Mouse (Mus musculus): ENCODE results near the gene Nadk. TPM values are rescaled to one million over a fixed set of nuclear protein-coding genes. Genes with fewer than 3 reads are reported as not detected.
"Not testable (repeated sequence)": the region's sequence is repeated elsewhere in the genome, so short reads cannot be mapped to it uniquely, and the experiment has no call there.

The Nadk gene
- polyA plus RNA-seq, 1 experiment = 116 TPM

DNA sequence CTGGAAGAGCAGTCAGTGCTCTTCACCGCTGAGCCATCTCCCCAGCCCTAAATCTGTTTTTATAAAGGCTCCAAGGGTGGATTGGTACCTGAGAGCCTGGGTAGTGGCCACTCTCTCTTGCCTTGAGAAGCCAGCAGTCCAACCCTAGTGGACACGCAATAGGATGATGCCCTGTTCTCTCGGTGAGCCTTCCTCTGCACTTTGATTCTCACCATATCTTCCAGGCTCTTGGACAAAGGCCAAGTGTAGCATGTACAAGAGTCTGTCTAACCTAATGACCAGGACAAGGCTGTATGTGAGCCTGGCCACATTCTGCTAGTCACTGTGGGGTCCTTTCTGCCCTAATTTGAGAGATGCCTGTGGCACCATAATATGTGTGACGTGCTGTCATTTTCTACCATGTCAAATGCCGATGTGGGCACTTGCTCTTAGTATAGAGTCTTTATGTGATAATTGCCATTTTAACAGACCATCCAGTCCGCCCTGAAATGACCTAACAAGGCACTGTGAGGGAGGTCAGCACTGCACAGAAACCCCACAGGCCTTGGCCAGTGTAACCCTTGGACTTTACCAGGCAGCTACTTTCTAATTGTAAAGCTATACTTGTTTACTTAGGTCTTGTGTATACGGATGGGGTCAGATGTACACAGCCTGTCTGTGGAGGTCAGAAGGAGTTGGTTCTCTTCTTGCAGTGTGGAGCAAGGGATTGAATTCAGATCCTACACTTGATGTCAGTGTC lies 6.6 kb downstream of the Nadk start:
- H3K27ac ChIP-seq (ENCODE audit: insufficient read depth, low read length) = no peak overlapping the region
- no peak overlapping the region for H3K4me3 ChIP-seq (ENCODE audit: insufficient read depth, low read length)
- peaks cover 13% of the 10 kb centered on the region for H3K4me1 ChIP-seq (ENCODE audit: control insufficient read depth, insufficient read depth, low read length)
- TF ChIP-seq CTCF (IDR thresholded peaks at IDR 0.05; ENCODE audit: borderline replicate concordance, insufficient read depth, low read length) (no peak), POLR2A (IDR thresholded peaks at IDR 0.05; ENCODE audit: low read depth, low read length) (no peak)

DNA sequence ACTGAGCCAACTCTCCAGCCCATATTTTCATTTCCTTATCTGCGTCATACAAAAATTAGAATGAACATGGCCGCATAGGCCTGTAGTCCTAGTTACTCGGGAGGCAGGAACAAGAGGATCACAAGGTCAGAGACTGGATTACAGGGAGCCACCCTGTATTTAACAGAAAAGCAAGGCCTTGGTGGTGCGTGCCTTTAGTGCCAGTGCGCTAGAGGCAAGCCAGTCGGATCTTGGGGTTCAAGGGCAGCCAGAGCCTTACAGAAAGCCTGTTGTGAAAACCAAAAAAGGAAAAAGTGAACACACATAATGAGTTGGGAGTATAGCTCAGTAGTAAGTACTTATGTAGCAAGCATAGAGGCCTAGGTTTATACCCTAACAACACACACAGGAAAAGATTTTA lies 7.6 kb downstream of the Nadk start:
- no peak overlapping the region for H3K4me3 ChIP-seq (ENCODE audit: insufficient read depth, low read length)
- H3K27ac ChIP-seq (ENCODE audit: insufficient read depth, low read length) = no peak overlapping the region
- H3K4me1 ChIP-seq (ENCODE audit: control insufficient read depth, insufficient read depth, low read length) = peaks cover 13% of the 10 kb centered on the region
- TF ChIP-seq CTCF (IDR thresholded peaks at IDR 0.05; ENCODE audit: borderline replicate concordance, insufficient read depth, low read length) = no peak
- no peak for TF ChIP-seq POLR2A (IDR thresholded peaks at IDR 0.05; ENCODE audit: low read depth, low read length)

DNA sequence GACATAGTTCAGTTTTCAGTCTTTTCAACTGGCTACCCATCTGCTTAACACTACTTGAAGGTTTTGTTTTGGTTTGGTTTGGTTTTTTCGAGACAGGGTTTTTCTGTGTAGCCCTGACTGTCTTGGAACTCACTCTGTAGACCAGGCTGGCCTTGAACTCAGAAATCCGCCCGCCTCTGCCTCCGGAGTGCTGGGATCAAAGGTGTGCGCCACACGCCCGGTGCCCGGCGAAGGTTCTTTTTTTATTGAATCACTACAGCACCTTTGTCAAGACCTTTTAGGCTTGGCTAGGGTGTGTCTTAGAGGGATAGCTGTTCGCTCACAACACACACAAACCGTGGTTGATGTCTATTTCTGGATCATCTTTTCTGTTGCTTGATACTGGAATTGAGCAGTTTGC lies 8.1 kb downstream of the Nadk start:
- not testable (repeated sequence) for H3K27ac ChIP-seq (ENCODE audit: insufficient read depth, low read length); H3K4me3 ChIP-seq (ENCODE audit: insufficient read depth, low read length)
- H3K4me1 ChIP-seq (ENCODE audit: control insufficient read depth, insufficient read depth, low read length) = peaks cover 13% of the 10 kb centered on the region

DNA sequence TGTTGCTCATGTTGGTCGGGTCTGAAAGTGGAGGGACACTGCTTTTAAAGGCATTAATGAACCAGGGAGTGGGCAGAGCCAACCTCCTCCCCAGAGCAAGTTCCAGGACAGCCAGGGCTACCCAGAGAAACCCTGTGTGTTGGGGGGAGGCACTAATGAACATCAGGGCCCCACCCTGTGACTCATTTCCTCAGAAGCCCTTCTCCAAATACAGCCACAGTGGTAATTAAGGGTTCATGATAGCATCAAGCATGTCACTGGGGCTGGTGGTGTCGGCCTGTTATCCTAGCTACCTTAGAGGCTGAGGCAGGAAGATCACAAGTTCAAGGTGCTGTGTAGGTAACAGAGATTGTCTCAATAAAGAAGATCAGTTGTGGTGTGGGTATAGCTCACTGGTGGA lies 9.3 kb downstream of the Nadk start:
- Histone ChIP-seq H3K27ac (ENCODE audit: insufficient read depth, low read length) (peak overlapping the region; percentile 56; the same call in 1 of the 2 replicates), H3K4me3 (ENCODE audit: insufficient read depth, low read length) (no peak overlapping the region), H3K4me1 (ENCODE audit: control insufficient read depth, insufficient read depth, low read length) (peaks cover 10% of the 10 kb centered on the region)
- TF ChIP-seq POLR2A (IDR thresholded peaks at IDR 0.05; ENCODE audit: low read depth, low read length) = no peak
- TF ChIP-seq CTCF (IDR thresholded peaks at IDR 0.05; ENCODE audit: borderline replicate concordance, insufficient read depth, low read length) = no peak

DNA sequence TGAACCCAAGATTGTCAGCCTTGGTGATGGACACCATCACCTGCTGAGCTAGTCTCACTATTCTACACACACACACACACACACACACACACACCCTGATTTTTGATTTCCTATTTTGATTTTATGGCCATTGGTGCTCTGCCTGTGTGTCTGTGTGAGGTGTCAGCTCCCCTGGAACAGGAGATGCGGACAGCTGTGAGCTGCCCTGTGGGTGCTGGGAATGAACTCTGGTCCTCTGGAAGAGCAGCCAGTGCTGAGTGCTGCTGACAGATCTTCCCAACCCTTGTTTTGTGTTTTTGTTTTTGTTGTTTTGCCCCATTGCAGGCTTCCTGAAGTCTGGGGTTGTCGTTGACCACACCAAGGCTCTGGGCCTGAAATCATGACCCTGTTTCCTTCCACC lies 11.0 kb downstream of the Nadk start:
- Histone ChIP-seq H3K4me1 (ENCODE audit: control insufficient read depth, insufficient read depth, low read length) (peaks cover 10% of the 10 kb centered on the region), H3K4me3 (ENCODE audit: insufficient read depth, low read length) (no peak overlapping the region), H3K27ac (ENCODE audit: insufficient read depth, low read length) (no peak overlapping the region)
- TF ChIP-seq CTCF (IDR thresholded peaks at IDR 0.05; ENCODE audit: borderline replicate concordance, insufficient read depth, low read length) (no peak), POLR2A (IDR thresholded peaks at IDR 0.05; ENCODE audit: low read depth, low read length) (no peak)

DNA sequence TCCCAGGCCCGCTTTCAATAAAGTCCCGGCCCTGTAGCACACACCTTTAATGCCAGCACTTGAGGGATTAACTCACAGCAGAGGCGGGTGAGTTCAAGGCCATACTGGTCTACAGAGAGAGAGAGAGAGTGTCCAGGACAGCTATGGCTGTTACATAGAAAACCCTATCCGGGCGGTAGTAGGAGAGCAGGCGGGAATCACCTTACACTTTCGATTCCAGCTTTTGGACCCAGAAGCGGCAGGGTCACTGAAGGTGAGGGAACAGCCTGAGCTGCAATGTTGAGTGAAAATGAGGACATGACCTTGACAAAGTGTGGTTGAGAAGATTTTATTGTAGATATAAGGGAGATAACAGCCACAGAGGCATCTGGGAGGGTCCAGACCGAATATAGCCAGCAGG lies 11.7 kb downstream of the Nadk start:
- H3K4me1 ChIP-seq (ENCODE audit: control insufficient read depth, insufficient read depth, low read length) = peaks cover 10% of the 10 kb centered on the region
- H3K4me3 ChIP-seq (ENCODE audit: insufficient read depth, low read length) = no peak overlapping the region
- no peak for TF ChIP-seq POLR2A (IDR thresholded peaks at IDR 0.05; ENCODE audit: low read depth, low read length)
- no peak for TF ChIP-seq CTCF (IDR thresholded peaks at IDR 0.05; ENCODE audit: borderline replicate concordance, insufficient read depth, low read length)
- no peak overlapping the region for H3K27ac ChIP-seq (ENCODE audit: insufficient read depth, low read length)

DNA sequence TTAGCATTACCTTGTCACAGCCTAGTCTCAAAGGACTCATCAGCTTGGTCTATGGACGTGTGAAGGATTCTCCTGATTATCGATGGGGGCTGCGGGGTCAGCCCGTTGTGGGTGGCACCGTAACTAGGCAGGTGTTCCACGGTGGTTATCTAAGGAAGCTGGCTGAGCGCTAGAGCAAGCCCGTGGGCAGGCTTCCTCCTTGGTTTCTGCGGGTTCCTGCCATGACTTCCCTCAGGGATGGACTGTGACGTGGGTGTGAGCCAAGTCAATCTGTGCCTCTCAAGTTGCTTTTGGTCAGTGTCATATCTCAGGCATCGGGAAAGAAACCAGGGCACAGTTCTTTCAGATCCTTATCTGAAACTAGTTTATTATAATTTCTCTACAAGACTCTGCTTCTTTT lies 12.8 kb downstream of the Nadk start:
- TF ChIP-seq POLR2A (IDR thresholded peaks at IDR 0.05; ENCODE audit: low read depth, low read length) = no peak
- no peak for TF ChIP-seq CTCF (IDR thresholded peaks at IDR 0.05; ENCODE audit: borderline replicate concordance, insufficient read depth, low read length)
- Histone ChIP-seq H3K4me1 (ENCODE audit: control insufficient read depth, insufficient read depth, low read length) (peaks cover 8% of the 10 kb centered on the region), H3K27ac (ENCODE audit: insufficient read depth, low read length) (no peak overlapping the region), H3K4me3 (ENCODE audit: insufficient read depth, low read length) (no peak overlapping the region)

DNA sequence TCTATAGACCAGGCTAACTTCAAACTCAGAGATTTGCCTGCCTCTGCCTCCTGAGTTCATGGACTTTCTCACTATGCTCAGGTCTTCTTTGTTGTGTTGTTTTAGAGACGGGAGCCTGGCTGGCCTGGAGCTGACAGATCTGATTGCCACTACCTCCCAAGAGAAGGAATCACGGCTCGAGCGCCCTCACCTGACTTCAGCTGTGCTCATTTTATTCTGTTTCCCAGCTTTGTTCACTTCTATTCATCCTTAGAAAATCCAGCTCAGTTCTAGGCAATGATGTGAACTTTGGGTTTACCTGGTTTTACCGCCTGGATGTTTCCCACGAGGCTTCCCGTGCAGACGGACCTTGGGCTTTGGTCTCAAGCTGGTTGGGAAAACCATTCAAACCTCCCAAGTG lies 13.3 kb downstream of the Nadk start:
- Histone ChIP-seq H3K4me3 (ENCODE audit: insufficient read depth, low read length) (no peak overlapping the region), H3K27ac (ENCODE audit: insufficient read depth, low read length) (no peak overlapping the region), H3K4me1 (ENCODE audit: control insufficient read depth, insufficient read depth, low read length) (peaks cover 6% of the 10 kb centered on the region)
- TF ChIP-seq POLR2A (IDR thresholded peaks at IDR 0.05; ENCODE audit: low read depth, low read length) (no peak), CTCF (IDR thresholded peaks at IDR 0.05; ENCODE audit: borderline replicate concordance, insufficient read depth, low read length) (no peak)

DNA sequence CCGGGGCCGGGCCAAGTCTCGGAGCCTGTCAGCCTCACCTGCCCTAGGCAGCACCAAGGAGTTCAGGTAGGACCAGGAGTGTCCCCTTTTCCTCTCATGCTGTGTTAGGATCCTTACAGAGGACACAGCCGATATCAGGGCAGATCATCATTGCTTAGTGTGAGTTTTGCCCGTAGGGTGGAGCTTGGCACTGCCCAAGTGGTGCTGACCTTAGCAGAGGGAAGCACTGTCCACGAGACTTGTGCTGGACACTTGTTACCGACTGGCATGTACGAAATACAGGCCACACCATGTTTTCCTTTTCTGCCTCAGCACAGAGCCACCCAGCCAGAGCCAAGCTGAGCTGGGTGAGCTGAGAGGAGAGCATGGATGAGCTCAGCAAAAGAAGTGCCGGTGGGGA lies 15.0 kb downstream of the Nadk start:
- Histone ChIP-seq H3K4me1 (ENCODE audit: control insufficient read depth, insufficient read depth, low read length) (peaks cover 1% of the 10 kb centered on the region; the same call in 1 of the 2 replicates), H3K4me3 (ENCODE audit: insufficient read depth, low read length) (no peak overlapping the region), H3K27ac (ENCODE audit: insufficient read depth, low read length) (no peak overlapping the region)
- TF ChIP-seq CTCF (IDR thresholded peaks at IDR 0.05; ENCODE audit: borderline replicate concordance, insufficient read depth, low read length) (no peak), POLR2A (IDR thresholded peaks at IDR 0.05; ENCODE audit: low read depth, low read length) (no peak)

DNA sequence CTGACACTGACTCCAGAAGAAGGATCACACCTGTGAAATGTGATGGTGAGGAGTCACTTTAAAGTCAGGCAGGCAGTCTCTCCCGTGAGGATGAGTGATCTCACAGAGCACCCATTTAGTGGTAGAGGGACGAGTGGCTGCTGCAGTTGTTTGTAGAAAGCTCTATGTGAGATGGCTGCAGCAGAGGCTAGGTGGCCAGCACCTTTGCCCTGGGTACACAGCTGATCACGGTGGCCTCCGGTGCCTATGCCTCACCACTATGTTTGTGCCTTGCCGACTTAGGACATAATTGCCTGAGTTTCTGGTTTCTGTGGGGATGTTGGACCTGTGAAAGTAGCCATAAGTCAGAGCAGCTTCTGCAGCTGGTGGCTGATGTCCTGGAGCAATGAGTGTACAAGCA lies 15.6 kb downstream of the Nadk start:
- H3K4me1 ChIP-seq (ENCODE audit: control insufficient read depth, insufficient read depth, low read length) = peaks cover 3% of the 10 kb centered on the region; the same call in 1 of the 2 replicates
- TF ChIP-seq CTCF (IDR thresholded peaks at IDR 0.05; ENCODE audit: borderline replicate concordance, insufficient read depth, low read length) (no peak), POLR2A (IDR thresholded peaks at IDR 0.05; ENCODE audit: low read depth, low read length) (no peak)

More for the DNA sequence above, 15.6 kb downstream of the Nadk start:
- H3K4me3 ChIP-seq (ENCODE audit: insufficient read depth, low read length) = no peak overlapping the region
- H3K27ac ChIP-seq (ENCODE audit: insufficient read depth, low read length) = no peak overlapping the region
